Mouse (Mus musculus): ENCODE results near the gene Lgi1. TPM values are rescaled to one million over a fixed set of nuclear protein-coding genes. Genes with fewer than 3 reads are reported as not detected.

Gene Lgi1
- not detected in 2 replicates for total RNA-seq (2014; rRNA removed; ENCODE audit: low replicate concordance)
- 0.18 TPM in 1 of 2 replicates, not detected in the other for polyA plus RNA-seq (2015; fragmentation: Nextera tagmentation; extraction: Ambion mirVana)

- H3K36me3 ChIP-seq (replicated peaks; ENCODE audit: control insufficient read depth, insufficient read depth, low read length) = no peaks in the 10 kb centered on the region
- ATAC-seq (ENCODE audit: insufficient read depth, low read depth) (no peak), DNase-seq (ENCODE audit: low spot score) (no peak)
- peak within 1 kb of the TSS; percentile 22 for H3K4me3 ChIP-seq (ENCODE audit: low read depth, low read length)
- H3K4me2 ChIP-seq (ENCODE audit: low read depth, low read length) = peak within 1 kb of the TSS; percentile 46
- no peak within 1 kb of the TSS for H3K9ac ChIP-seq (replicated peaks; ENCODE audit: low read depth, low read length)
- no peaks in the 10 kb centered on the region for H3K4me1 ChIP-seq (ENCODE audit: control insufficient read depth, insufficient read depth)
- TF ChIP-seq CTCF (IDR thresholded peaks at IDR 0.05; ENCODE audit: low read depth) (no peak), EP300 (IDR thresholded peaks at IDR 0.05; ENCODE audit: low read depth) (no peak)
- peaks cover 5% of the 10 kb centered on the region; the same call in 1 of the 2 replicates for H3K27me3 ChIP-seq (ENCODE audit: control insufficient read depth, insufficient read depth, low read length)
- WGBS = 17% methylated on average over 21 of the region's 21 CpGs
- H3K9me3 ChIP-seq (replicated peaks; ENCODE audit: control insufficient read depth, low read length) = no peaks in the 10 kb centered on the region
- no peak within 1 kb of the TSS for H3K27ac ChIP-seq (ENCODE audit: low read depth)
Measured at GRCm38 (mm10) chr19:38264505-38265500, at the start of gene Lgi1. TSS of gene Lgi1 (plus strand) at chr19:38264536.

GRCm38 (mm10) chr19:38217696-38218095 is 46.6 kb upstream of the Lgi1 start:
- DNase-seq (ENCODE audit: low spot score) = no peak
- Histone ChIP-seq H3K9ac (replicated peaks; ENCODE audit: low read depth, low read length) (no peak overlapping the region), H3K4me2 (ENCODE audit: low read depth, low read length) (no peak overlapping the region), H3K27me3 (ENCODE audit: control insufficient read depth, insufficient read depth, low read length) (no peaks in the 10 kb centered on the region), H3K27ac (ENCODE audit: low read depth) (no peak overlapping the region), H3K9me3 (replicated peaks; ENCODE audit: control insufficient read depth, low read length) (no peaks in the 10 kb centered on the region), H3K4me3 (ENCODE audit: low read depth, low read length) (no peak overlapping the region), H3K36me3 (replicated peaks; ENCODE audit: control insufficient read depth, insufficient read depth, low read length) (peaks cover 21% of the 10 kb centered on the region), H3K4me1 (ENCODE audit: control insufficient read depth, insufficient read depth) (no peaks in the 10 kb centered on the region)
- 95% methylated on average over 3 of the region's 3 CpGs for WGBS
- no peak for TF ChIP-seq CTCF (IDR thresholded peaks at IDR 0.05; ENCODE audit: low read depth)
- no peak for TF ChIP-seq EP300 (IDR thresholded peaks at IDR 0.05; ENCODE audit: low read depth)
- no peak for ATAC-seq (ENCODE audit: insufficient read depth, low read depth)

- 12% methylated on average over 12 of the region's 12 CpGs for WGBS
- Histone ChIP-seq H3K36me3 (replicated peaks; ENCODE audit: control insufficient read depth, insufficient read depth, low read length) (peaks cover 5% of the 10 kb centered on the region; the same call in 1 of the 2 replicates), H3K27ac (ENCODE audit: low read depth) (peak overlapping the region; percentile 79), H3K27me3 (ENCODE audit: control insufficient read depth, insufficient read depth, low read length) (no peaks in the 10 kb centered on the region), H3K4me2 (ENCODE audit: low read depth, low read length) (peak overlapping the region; percentile 87), H3K9ac (replicated peaks; ENCODE audit: low read depth, low read length) (peak overlapping the region; percentile 61), H3K4me3 (ENCODE audit: low read depth, low read length) (peak overlapping the region; percentile 72), H3K9me3 (replicated peaks; ENCODE audit: control insufficient read depth, low read length) (no peaks in the 10 kb centered on the region), H3K4me1 (ENCODE audit: control insufficient read depth, insufficient read depth) (peaks cover 13% of the 10 kb centered on the region)
- no peak for TF ChIP-seq CTCF (IDR thresholded peaks at IDR 0.05; ENCODE audit: low read depth)
- no peak for TF ChIP-seq EP300 (IDR thresholded peaks at IDR 0.05; ENCODE audit: low read depth)
- DNase-seq (ENCODE audit: low spot score) (peak; percentile 15), ATAC-seq (ENCODE audit: insufficient read depth, low read depth) (peak; percentile 9; the same call in 1 of the 2 replicates)
Measured at GRCm38 (mm10) chr19:38223356-38223904, 40.9 kb upstream of the Lgi1 start.

GRCm38 (mm10) chr19:38223905-38224684 is 40.2 kb upstream of the Lgi1 start, which contains the start of gene Fra10ac1:
TSS of gene Fra10ac1 (minus strand) at chr19:38224156.
- DNase-seq (ENCODE audit: low spot score) (peak; percentile 82), ATAC-seq (ENCODE audit: insufficient read depth, low read depth) (peak; percentile 96)
- WGBS = under 1% methylated on average over 49 of the region's 49 CpGs
- TF ChIP-seq EP300 (IDR thresholded peaks at IDR 0.05; ENCODE audit: low read depth) = no peak
- peak; percentile 26; the same call in 1 of the 2 replicates for TF ChIP-seq CTCF (IDR thresholded peaks at IDR 0.05; ENCODE audit: low read depth)
- Histone ChIP-seq H3K4me1 (ENCODE audit: control insufficient read depth, insufficient read depth) (peaks cover 13% of the 10 kb centered on the region), H3K27me3 (ENCODE audit: control insufficient read depth, insufficient read depth, low read length) (no peaks in the 10 kb centered on the region), H3K9ac (replicated peaks; ENCODE audit: low read depth, low read length) (peak within 1 kb of the TSS; percentile 61), H3K9me3 (replicated peaks; ENCODE audit: control insufficient read depth, low read length) (no peaks in the 10 kb centered on the region), H3K4me3 (ENCODE audit: low read depth, low read length) (peak within 1 kb of the TSS; percentile 72), H3K4me2 (ENCODE audit: low read depth, low read length) (peak within 1 kb of the TSS; percentile 87), H3K27ac (ENCODE audit: low read depth) (peak within 1 kb of the TSS; percentile 79), H3K36me3 (replicated peaks; ENCODE audit: control insufficient read depth, insufficient read depth, low read length) (no peaks in the 10 kb centered on the region)

GRCm38 (mm10) chr19:38224685-38225060 is 39.7 kb upstream of the Lgi1 start:
- no peaks in the 10 kb centered on the region for H3K27me3 ChIP-seq (ENCODE audit: control insufficient read depth, insufficient read depth, low read length)
- H3K4me2 ChIP-seq (ENCODE audit: low read depth, low read length) = peak overlapping the region; percentile 87
- H3K4me1 ChIP-seq (ENCODE audit: control insufficient read depth, insufficient read depth) = peaks cover 13% of the 10 kb centered on the region
- 18% methylated on average over 9 of the region's 9 CpGs for WGBS
- no peak for ATAC-seq (ENCODE audit: insufficient read depth, low read depth)
- H3K9ac ChIP-seq (replicated peaks; ENCODE audit: low read depth, low read length) = peak overlapping the region; percentile 61
- DNase-seq (ENCODE audit: low spot score) = no peak
- peak overlapping the region; percentile 72 for H3K4me3 ChIP-seq (ENCODE audit: low read depth, low read length)
- H3K36me3 ChIP-seq (replicated peaks; ENCODE audit: control insufficient read depth, insufficient read depth, low read length) = no peaks in the 10 kb centered on the region
- peak overlapping the region; percentile 79; the same call in 1 of the 2 replicates for H3K27ac ChIP-seq (ENCODE audit: low read depth)
- H3K9me3 ChIP-seq (replicated peaks; ENCODE audit: control insufficient read depth, low read length) = no peaks in the 10 kb centered on the region
- TF ChIP-seq CTCF (IDR thresholded peaks at IDR 0.05; ENCODE audit: low read depth) = no peak
- no peak for TF ChIP-seq EP300 (IDR thresholded peaks at IDR 0.05; ENCODE audit: low read depth)

All from heart, postnatal 0 days (tissue).